Mouse (Mus musculus) T-helper 2 cell (primary cell): ENCODE results near the gene Nol4l.

Source experiments
- in situ Hi-C: fragments of 300-600 bp; cut with MboI, MseI; formaldehyde crosslinking; loops from one replicate; pipeline ENCODE4 v1.15.1; 2025; ENCODE audit warnings: high pct_unique_total_duplicates

The Nol4l gene

DNA sequence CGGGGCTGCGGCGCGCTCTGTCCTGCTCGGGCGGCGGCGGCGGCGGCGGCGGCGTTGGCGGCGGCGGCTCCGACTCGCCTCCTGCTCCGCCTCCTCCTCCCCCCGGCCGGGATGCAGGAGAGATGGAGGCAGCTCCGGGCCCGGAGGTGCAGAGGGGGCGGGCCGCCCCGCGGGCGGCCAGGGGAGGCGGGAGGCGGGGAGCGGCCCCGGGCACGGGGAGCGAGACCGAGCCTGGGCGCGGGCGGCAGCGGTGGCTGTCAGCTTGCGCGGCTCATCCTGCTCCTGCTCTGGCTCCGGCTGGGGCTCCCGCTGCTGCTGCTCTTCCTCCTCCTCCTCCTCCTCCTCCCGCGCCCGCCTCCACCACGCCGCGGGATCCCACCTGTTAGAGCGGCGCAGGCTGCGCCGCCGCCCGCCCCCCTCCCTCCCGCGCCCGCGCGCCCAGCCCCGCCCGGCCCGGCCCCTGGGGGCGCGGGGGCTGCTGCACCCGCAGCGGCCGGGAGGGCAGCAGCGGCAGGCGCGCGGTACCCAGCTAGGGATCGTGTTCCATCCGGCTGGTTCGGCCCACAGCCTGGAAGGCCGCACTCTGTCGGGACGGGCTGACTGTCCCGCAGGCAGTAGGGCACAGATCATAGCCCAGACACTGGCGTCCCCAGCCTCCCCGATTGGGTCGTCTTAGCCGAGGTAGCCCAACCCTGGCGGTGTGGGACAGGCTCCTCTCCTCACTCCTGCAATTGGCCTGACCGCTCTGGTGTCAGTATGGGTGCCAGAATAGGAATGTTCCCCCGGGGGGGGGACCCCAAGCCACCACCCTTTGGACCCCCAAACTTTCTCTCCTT, at the start of gene Nol4l:
Gene Nol4l (minus strand): TSS at position 41 of the 836 bp plus-strand sequence.
- in situ Hi-C loops: no loop called here

DNA sequence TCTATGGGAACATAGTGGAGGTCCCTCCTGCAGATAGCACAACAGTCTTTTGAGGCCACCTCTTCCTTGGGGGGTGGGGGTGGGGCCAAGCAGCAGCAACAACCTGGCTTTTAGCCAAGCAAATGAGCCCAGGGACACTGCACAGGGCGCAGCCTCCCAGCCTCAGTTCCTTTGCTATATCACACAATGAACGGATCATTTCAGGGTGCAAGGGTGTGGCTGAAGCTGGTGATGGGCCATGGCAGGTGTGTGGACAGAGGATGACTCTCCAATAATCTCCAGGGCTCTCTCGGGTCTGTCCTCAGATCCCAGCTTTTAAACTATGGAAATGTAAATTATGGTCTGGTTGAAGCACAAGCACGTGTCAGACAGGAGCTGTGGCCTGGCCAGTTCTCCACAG, 47.4 kb upstream of the Nol4l start:
- in situ Hi-C loops: no loop called here

DNA sequence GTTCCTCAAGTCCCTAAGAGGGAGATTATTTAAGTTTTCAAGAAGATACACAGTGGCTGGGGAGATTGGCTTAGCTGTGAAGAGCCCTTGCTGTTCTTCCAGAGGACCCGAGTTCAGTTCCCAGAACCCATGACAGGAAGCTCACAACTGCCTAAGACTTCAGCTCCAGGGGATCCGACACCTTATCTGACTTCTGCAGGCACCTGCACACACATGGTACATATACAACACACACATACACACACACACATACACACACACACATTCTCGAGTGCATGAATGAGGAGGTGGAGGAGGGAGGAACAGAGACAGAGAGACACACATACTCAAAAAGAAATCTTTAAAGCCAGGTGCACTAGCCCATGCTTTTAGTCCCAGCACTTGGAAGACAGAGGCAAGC, 46.4 kb upstream of the Nol4l start:
- in situ Hi-C loops: no loop called here

DNA sequence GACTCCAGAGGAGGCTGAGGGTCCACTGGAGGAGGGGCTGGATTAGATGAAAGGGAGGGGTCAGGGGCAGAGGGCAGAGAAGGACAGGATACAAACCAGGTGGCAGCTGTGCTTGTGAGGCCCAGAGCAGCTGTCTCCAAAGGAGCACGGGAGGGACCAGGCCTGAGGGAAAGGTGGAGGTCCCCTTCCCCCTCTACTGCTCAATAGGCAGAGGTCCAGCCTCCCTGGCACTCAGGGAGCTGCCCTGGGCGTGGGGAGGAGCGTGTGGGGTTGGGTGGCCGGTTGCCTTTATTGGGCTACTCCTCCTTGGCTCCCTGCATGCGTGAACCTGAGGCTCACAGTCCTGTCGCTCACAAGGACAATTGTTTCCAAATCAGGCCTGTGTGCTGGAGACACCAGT, 45.8 kb upstream of the Nol4l start:
- in situ Hi-C loops: no loop called here

DNA sequence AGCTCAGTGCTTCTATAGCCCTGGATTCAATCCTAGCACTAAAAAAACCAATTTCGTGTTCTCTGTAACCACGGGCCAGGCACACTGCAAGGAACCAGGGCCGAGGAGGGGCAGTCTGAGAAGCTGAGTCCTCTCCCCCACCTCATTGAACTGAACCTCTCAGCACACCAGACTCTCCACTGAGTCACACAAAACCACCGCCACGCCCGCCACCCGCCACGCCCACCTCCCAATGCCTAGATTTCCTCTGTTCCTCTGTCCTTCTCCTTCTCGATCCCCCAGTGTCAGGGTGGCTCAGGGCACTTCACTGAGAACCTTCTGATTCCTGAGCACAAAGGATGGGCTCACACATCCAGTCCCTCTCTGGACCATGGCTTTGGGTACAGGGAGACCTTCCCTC, 43.3 kb upstream of the Nol4l start:
- in situ Hi-C loops: no loop called here

DNA sequence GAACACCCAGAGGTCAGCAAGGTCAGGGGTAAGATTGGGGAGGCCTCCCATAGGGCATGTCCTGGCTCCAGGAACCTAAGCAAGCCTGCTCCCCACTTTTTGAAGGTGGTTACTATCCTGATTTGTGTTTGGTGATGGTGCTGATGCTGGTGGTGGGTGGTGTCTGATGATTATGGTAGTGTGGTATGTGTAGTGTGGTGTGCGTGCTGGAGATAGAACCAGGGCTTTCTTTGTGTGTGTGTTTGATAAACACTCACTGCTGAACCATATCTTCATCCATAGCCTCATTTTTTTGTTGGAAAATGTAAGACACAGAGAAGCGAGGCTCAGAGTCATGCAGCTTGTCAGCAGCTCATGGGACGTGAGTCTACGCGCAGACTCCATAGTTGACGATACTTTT, 38.8 kb upstream of the Nol4l start:
- in situ Hi-C loops: no loop called here

DNA sequence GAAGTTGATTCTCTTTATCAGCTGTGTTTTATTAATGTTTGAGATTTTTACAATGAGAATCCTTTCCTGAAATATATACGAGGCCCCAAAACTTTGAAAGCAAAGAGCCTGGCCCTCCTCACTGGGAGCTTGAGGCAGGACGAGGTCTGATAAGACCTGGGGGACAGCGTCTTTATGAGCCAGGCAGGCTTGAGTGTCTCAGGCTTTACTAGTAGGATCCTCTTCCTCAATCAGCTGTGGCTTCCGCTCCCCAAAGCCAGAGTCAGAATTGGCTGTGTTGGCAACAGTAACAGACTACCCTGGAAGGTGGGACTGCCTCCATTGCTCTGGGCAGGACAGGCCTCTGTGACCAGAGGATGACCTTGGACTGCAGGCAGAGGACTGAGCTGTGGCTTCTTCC, 38.2 kb upstream of the Nol4l start:
- in situ Hi-C loops: no loop called here

DNA sequence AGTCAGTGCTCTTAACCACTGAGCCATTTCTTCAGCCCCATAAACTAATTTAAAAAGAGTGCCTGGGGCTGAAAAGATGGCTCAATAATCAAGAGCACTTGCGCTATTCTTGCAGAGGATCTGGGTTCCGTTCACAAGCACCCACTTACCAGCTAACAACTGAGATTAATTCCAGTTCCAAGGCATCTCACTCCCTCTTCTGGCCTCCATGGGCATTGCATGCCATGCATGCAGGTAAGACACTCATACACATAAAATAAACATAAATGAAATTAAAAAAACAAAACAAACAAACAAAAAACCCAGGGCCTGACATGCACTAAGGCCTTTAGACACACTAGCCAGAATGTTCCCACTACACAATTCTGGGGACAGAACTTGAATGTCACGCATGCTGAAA, 34.6 kb upstream of the Nol4l start:
- in situ Hi-C loops: no loop called here

DNA sequence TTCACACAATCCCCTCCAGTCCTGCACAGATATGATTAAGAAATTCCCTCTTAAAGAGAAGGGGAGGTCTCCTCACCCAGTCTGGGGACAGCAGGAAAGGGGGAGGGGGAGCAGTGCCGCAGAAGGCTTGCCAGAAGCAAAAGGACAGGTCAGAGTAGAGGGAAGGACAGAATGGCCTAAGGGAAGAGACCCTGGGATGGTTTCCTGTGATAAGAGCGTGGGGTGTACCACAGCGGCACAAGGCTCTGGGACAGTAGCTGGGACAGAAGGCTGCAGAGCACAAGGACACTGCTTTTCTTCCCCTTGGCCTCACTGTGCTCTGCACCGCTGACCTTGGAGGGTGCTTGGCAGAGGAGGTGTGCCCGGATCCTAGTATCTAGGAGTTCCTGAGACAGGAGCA, 31.8 kb upstream of the Nol4l start:
- in situ Hi-C loops: no loop called here

DNA sequence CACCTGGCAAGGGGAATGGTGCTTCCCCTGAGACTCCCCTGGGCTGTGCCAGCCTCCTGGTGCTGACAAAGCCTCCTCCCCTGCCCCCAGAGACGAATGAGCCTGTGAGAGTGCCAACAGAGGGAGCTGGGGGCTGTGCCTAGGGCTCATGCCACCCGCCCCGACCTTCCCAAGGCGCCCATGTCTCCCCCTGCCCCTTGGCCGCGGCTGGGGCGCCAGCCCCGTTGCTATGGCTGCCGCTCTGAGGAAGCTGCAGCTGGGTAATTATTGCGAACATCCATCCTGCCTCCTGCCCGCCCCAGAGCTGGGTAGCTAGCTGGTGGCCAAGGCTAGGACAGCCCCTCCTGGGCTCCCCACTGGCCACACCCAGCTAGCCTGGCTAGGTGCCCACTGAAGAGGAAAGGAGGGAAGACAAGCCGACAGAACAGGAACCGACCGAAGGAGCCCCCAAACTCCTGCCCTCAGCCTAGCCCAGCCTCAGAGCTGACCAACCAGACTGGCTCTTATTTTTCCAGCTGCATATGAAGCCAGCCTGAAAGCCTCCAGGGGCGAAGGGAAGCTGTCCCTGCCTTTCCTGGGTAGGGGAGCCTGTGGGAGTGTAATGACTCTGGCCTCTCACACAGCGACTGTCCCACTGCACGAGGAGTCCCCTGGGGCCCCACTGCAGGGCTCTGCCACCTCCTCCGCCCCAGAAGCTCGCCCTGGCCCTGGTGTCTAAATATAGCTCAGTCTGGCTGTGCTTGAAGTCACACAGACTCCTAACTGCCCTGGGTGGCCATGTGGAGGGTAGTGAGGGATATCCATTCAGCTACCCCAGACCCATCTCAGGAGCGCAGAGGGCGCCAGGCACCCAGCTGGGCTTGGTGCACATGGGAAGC, 31.1 kb upstream of the Nol4l start:
- in situ Hi-C loops: no loop called here

DNA sequence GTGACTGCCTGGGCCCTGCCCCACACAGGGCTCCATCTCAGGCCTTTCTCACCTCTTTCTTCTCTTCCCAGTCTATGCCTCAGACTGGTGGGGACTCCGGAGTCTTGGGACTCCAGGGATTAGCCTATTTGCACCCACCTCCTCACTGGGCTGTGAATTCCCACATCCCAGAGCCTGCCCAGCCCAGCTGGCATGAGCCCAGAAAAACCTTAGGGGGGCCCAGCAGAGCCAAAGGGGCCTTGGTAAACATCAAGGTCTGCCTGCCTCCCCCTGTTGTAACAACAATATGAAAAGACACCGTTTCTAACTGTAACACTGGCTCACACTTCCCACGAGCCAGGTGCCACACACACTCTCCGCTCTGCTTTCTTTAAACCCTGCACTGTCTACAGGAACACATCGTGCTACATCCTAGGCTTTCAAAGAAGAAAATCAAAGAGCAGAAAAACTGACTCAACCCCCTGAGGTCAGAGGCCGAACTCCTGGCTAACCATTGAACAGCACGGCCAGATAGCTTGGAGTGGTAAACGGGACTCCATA, 29.9 kb upstream of the Nol4l start:
- in situ Hi-C loops: no loop called here

DNA sequence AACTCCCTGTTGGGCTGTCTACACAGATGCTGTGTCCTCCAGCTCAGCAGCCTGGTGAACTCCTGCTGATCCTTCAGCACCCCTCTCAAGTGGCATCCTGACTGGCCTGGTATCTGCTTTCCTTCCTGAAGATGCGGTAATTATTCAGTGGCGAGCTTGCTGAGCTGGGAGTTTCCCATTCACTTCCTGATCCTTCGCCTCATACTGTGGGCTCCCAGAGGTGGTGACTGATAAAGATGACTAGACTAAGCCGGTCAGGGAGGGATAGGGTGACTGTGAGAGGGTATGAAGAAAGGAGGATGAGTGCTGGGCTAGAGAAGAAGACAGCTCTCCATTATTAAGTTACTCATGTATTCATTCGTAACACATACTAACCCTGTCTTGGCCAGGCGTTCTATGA, 28.7 kb upstream of the Nol4l start:
- in situ Hi-C loops: no loop called here

DNA sequence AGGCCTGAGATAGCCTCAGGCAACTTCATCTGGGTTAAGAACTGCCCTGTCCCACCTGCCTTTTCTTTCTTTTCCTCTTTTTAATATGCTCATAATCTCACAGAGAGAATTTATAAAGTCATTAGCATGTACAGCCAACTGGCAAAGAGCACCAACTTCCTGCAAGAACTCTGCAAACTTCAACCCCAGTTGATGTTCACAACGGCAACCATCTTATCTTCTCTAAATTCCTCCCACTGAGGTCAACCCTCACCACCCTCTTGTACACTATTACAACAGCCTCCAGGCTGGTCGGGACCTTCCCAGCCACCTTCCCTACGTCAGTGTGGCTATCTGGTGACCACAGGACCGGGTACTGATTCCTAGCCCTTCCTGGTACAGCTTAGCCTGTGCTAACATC, 27.5 kb upstream of the Nol4l start:
- in situ Hi-C loops: no loop called here

DNA sequence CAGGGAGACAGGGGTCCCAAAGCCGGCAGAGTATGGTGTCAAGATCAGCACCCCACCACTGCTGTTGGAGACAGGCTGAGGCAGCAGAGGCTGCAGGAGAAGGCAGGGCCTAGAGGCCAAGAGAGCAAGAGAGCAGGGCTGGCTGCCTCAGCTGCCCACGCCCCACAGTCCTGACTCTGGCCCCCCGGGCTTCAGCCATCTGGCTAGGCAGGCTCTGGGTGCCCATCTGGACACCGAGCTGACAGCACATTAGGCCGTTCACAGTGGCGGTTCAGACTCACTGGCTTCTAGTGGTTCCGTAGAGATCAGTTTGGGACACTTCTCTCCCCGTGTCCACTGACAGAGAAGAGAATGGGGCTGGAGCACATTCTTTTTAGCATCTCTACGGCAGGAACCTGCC, 26.4 kb upstream of the Nol4l start:
- in situ Hi-C loops: no loop called here

DNA sequence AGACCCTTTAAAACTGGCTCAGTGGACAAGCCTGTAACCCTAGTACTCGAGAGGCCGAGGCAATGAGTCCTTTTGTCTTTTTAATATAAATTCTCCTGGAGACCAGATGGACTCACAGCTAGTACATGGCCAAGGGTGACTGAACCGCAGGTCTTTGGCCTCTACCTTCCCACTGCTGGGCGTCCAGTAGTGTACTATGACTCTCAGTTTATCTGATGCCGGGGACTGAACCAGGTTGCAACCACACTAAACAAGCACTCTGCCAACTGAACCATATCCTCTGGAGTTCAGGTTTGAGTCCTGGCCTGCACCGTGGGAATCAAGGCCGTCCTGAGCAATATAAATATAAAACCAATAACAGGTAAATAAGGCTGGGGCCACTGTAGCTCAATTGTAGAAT, 24.8 kb upstream of the Nol4l start:
- in situ Hi-C loops: no loop called here

DNA sequence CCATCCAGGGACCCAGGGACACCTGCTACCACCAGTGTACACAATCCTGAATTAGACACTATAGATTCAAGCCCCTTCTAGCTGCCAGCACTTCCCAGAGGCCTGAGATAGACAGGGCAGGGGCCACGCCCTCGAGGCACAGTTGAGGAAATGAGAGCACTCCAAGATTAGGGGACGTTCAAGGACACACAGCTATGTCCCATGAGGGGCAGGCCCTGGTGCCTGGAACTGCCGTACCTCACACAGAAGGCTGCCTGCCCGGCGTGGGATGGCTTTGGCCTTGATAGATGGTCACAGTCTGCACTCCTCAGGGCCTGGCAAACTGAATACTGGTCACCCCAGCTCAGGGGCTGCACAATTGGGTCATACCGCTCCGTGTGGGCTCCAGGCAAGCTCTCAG, 19.7 kb upstream of the Nol4l start:
- in situ Hi-C loops: no loop called here

DNA sequence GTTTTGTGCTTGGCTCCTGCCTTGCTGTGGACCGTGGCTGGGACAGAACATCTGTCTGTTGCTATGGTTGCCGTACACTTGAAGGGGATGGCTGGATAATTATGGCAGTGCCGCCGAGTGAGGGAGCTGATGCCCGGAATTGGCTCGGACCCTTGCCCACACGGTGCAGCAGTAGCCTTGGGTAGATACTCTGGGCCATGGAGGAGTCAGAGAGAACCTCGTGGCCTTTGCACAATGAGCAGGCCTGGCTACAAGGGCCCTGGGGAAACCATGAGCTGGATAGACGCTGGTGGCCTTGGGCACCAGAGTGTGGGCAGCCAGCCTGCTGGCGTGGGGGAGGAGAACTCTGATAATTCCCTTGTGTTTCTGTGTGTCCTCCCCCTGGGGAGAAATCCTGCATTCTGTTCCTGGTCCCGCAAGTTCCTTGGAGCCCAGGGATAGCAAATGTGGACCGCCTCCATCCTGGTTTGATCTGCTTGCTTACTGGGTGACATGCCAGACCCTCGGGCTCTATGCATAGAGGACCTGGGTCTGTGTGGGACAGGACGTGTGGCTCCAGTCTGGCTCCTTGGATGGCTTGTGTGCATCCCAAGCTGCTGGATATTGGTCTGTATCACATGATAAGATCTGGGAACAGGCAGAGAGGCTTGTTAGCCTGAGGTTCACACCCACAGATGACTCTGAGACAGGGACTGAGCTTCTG, 18.6 kb upstream of the Nol4l start:
- in situ Hi-C loops: no loop called here

DNA sequence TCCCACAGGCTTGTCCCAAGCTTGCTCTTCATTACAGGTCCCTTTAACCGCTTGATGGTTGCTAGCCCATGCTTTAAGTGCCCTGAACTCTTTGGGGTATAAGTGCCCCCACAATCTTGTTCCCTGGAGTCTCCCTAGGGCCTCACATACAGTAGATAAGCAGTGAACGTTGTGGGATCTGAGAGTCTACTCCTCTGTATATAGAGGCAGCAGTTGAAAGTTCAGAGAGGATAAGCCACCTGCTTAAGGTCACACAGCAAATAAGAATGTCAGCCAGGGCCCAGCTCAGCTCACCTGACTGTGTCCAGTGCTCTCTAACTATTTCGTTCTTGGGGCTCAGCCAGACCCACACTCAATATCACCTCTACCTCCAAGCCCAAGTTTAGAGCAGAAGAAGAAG, 17.9 kb upstream of the Nol4l start:
- in situ Hi-C loops: no loop called here

DNA sequence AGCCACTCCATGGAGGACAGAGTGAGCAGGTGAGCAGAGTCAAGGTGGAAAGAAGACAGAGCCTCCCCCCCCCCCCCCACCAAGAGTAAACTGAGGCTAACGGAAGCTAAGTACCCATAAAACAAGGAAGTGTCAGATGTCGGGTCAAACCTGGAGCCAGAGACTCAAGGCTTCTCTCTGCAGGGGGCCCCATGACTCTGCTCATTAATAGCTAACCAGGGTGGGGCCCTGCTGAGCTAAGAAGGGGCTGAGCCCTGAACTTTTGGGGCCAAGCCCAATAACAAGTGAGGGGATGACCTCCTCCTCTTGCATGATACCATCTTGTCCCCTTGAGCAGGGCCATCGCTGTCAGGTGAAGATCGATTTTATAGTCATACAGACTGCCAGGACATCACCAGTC, 17.2 kb upstream of the Nol4l start:
- in situ Hi-C loops: no loop called here

DNA sequence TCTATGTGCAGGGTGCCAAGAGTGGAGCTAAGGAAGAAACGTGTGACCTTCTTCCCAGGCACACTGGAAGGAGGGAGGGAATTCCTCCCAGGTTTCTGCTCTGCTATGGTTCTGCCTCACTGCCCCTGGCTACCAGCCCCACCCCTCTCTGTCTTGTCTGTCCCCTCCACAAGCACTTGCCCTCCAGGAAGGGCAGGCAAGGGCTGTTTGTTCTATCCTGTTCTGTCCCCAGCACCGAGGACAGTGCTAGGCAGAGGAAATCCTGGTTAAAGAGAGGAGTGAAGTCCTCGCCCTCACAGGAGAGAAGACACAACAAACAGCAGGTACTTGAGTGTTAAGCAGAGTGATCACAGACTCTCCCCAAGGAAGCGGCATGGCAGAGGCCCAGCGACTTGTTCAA, 16.7 kb upstream of the Nol4l start:
- in situ Hi-C loops: no loop called here

DNA sequence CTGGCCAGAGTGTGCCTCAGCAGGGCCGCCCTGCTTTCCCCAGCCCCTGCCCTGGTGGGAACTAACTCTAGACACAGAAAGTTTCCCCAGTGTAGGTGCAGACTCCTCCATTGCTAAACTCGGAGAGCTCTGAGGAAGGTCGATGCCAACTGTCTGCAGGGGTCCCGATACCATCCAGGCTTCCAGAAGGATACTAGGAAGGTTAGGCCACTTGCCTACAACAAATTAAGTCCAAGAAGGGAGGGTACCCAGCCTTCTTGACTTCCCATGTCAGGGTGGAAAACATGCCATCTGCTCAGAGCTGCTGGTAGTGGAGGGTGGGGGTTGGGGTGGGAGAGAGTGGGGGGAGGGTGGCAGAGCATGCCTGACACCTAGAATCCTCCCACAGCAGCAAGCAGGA, 15.0 kb upstream of the Nol4l start:
- in situ Hi-C loops: no loop called here
